Mouse (Mus musculus) E14TG2a.4 (cell line): ENCODE data around the gene Snapc3.

Experiments
- CTCF ChIP-seq: conservative IDR thresholded peaks from 2 replicates; pipeline ENCODE4 v1.5.1; 2014; ENCODE audit warnings: low read length
- POU5F1 ChIP-seq: IDR thresholded peaks from 2 replicates; pipeline ENCODE4 v1.6.1; 2014; ENCODE audit warnings: low read length, borderline replicate concordance

GRCm38 (mm10) chr4:83467615-83468014, 50.1 kb downstream of the Snapc3 start:
- TF ChIP-seq CTCF (no peak), POU5F1 (no peak)
